Mouse (Mus musculus) gastrocnemius, postnatal 10 days (tissue): ENCODE data around the gene Cmtm1. TPM values are rescaled to one million over a fixed set of nuclear protein-coding genes. Genes with fewer than 3 reads are reported as not detected.
"Not testable (repeated sequence)": the region's sequence is repeated elsewhere in the genome, so short reads cannot be mapped to it uniquely, and the experiment has no call there.

ENCODE experiments used
- DNase-seq: peaks from one replicate; pipeline ENCODE4 v3.0.0; 2021; ENCODE audit warnings: mixed read lengths
- total RNA-seq, 2 experiments: library from RNA; stranded (reverse); gene quantifications; 2 replicates each; pipeline ENCODE4 v1.2.3; 2021

Gene Cmtm1
- total RNA-seq, 2 experiments from 2014 or later = not detected

DNA sequence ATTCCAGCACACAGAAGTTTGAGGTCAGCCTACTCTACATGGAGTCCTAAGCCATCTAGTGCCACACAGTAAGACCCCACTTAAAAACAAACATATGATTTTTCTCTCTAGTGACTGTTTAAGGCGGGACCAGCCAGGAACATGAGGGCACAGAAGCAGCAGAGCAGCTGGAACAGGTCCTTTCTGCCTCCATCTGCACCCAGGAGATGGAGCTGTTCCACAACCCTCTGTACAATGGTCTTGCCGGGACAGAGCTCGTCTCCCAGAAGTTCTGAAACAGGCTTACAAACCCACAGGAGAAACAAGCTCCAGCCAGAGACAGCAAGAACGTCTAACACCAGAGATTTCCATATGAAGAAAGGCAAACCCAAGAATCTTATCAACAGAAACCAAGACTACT lies 3.4 kb upstream of the Cmtm1 start:
- no peak for DNase-seq

DNA sequence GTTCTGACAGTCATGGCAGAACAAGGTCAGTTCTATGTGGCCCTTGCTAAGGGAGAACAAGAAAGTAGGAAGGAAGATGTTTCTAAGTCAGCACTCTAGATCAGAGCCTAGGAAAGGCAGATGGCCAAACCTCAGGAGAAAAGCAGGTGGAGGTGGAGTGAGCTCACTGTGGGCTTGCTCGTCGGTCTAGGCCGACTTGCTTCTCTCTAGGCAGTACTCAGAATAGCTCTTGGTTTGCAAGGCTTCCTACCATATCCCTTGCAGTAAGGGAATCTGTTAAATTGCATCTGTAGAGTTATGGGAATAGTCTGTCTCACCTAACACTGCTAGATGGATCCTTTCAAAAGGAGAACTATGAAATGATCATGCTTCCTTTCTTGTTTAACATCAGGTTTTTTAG lies 2.1 kb upstream of the Cmtm1 start:
- DNase-seq = not testable (repeated sequence)

- DNase-seq = not testable (repeated sequence)
These were observed 1.6 kb downstream of the Cmtm1 start for GRCm38 (mm10) chr8:104308341-104308740.

- no peak for DNase-seq
These were observed 5.0 kb downstream of the Cmtm1 start for GRCm38 (mm10) chr8:104304962-104305361.

DNA sequence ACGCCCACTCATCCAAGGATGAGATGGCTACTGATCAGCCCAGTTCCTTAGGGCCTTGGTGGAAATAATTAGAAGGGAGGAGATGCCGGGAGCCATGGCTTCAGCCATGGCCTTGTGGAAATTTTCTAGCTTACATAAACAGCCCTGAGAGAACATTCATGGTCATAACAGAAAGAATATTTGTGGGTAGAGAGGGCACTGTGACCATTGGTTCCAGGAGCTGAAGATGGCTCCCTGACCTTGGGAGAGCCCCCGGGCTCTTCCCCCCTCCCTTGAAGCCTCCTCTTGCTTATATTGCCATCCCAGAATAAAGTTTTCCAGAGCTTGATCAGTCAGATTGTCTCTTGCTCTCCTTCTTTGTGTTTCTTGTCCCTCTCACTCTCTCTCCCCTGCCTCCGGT lies 7.4 kb downstream of the Cmtm1 start:
- not testable (repeated sequence) for DNase-seq

DNA sequence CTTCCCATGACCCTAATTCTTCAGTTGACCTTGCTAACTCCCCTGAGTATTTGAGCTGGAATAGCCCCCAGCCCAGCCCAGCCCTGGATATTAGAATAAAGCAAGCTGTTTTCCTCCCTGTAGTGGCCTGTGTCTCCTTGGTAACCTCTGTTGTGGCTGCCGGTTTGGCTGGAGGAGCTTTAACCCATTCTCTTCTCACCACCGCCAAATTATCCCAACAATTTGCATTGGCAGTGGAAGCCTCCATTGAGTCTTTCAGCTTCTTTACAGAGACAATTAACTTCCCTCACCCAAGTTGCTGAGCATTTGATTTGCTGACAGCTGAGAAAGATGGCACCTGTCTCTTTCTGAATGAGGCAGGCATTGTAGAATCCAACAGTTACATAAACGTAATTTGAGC lies 8.4 kb downstream of the Cmtm1 start:
- not testable (repeated sequence) for DNase-seq

DNA sequence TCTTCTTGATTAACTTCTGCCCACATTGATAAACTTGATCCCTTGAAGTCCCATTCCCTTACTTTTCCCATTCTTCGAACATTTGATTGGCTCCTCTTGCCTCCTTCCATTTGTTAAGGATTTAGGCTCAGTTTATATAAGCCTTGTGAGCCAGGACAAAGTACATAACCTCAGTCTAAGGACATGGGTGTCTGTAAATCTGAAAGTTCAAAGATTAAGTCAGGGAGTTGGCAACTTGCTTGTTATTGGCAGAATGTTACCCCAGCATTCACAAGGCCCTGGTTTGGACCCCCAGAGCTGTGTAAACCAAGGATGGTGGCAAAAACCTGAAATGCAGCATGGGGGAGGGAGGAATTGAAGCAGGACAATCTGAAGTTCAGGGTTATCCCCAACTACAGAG lies 15.5 kb downstream of the Cmtm1 start:
- no peak for DNase-seq

GRCm38 (mm10) chr8:104293081-104293480 lies 16.9 kb downstream of the Cmtm1 start, which contains the start of gene Cmtm2a:
Gene Cmtm2a, minus strand, starts transcription at chr8:104293181.
- not testable (repeated sequence) for DNase-seq

GRCm38 (mm10) chr8:104268937-104269440 lies 41.0 kb downstream of the Cmtm1 start:
- no peak for DNase-seq

DNA sequence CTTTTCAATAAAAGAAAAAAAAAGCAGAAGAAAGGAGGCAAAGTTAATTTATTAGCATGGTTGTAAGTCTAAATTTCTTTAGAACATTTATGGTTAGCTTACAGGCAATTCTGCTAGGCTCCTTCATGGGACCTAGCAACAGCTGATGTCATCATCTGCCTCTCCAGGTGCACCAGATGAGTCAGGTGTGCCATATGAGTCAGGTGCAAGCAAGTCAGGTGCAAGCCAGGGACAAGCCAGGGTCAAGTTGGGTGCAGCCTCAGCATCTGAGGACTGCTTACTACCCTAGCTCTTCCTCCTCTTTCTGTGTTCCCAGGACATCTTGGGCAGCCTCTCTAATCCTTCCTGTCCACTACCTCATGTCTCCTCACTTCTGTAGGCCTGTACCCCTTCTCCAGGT lies 41.6 kb downstream of the Cmtm1 start:
- DNase-seq = no peak

DNA sequence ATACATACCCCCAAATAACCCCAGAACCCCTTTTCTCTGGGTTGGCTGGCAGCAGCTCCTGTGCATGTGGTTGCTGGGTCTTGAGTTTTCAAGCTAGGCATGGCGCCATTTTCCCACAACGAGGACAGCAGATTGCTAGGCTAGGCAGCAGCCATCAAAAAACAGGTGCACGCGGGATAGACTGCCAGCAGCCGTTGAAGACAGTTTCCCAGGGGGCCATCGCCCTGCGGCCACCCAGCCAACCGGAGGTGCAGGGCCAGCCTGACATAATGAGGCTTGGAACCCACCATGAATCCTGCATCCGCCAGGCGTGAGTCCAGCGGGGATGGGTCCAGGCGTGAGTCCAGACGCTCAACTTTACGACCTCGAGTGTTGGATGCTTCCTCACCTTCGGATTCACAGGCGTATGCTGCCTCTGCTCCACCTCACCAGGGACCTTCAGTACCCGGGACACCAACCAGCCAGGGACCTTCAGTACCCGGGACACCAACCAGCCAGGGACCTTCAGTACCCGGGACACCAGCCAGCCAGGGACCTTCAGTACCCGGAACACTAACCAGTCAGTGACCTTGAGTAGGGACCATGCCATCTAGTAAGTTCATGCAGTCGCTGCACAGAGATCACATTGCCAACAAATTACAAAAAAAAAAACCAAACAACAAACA lies 45.5 kb downstream of the Cmtm1 start:
- not testable (repeated sequence) for DNase-seq

DNA sequence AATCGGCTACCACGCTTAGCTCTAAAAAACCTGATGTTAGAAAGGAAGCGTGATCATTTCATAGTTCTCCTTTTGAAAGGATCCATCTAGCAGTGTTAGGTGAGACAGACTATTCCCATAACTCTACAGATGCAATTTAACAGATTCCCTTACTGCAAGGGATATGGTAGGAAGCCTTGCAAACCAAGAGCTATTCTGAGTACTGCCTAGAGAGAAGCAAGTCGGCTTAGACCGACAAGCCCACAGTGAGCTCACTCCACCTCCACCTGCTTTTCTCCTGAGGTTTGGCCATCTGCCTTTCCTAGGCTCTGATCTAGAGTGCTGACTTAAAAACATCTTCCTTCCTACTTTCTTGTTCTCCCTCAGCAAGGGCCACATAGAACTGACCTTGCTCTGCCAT lies 48.1 kb downstream of the Cmtm1 start:
- not testable (repeated sequence) for DNase-seq

GRCm38 (mm10) chr8:104253016-104253415 lies 56.9 kb downstream of the Cmtm1 start:
- no peak for DNase-seq

DNA sequence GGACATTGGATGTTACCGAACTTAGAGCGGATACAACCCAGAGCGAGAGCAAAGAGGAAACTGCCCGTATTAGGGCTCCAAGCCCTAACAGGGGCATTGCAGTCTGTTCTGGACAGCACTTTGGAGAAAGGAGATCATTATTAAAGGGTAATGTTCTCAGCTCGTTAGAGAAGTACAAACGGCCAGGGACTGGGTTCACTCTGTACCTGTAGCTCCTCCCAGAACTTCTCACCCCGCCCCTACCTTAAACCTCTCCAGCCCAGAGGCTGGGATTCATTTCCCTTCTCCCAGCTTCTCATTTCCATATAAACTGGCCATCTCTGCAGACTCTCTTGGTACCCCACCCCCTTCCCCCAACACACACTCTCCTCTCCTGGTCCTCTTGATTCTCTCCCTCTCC lies 58.5 kb downstream of the Cmtm1 start:
- no peak for DNase-seq

DNA sequence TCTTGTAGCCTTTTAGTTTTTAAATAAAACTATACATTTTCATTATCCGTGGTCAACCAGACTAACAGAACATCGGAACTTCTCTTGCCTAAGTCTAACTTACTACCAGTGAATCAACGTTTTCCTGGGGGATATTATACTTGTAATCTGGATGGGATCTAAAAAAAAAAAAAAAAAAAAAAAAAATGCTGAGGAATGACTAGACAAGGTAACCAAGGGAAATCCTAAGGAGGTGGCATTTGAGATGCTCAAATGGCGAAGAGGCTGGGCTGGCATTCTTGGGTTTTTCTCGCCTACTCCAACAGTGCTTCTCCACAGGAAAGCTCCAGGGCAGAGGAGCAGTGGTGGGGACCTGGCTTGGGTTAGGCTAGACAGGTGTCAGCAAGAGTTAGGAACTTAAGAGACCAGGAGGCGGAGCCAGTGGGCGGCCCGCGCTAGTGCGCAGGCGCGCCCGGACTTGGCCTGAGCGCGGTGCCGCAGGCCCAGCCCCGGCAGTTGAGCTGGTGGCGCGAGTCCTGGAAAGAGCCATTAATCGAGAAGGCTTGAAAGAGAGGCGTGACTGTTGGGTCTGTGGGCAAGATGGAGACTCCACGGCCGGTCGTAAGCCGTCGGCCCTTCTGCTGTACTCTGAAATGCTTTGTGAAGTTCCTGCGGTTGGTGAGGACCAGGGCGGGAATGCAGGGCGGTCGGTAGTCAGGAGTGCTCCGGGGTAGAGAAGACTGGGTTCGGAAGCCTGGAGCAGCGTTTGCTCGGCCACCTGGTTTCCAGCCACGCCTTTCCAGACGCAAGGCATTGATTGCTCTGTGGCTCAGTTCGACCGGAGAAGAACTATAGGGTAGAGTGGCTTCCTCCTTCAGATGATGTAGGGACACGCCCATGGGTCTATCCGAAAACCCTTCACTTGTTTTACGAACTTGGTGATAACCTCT lies 59.2 kb downstream of the Cmtm1 start, which contains the start of gene Cklf:
Cklf (plus strand) TSS at position 423 of the 929 bp plus-strand sequence.
- peak; percentile 87 for DNase-seq

DNA sequence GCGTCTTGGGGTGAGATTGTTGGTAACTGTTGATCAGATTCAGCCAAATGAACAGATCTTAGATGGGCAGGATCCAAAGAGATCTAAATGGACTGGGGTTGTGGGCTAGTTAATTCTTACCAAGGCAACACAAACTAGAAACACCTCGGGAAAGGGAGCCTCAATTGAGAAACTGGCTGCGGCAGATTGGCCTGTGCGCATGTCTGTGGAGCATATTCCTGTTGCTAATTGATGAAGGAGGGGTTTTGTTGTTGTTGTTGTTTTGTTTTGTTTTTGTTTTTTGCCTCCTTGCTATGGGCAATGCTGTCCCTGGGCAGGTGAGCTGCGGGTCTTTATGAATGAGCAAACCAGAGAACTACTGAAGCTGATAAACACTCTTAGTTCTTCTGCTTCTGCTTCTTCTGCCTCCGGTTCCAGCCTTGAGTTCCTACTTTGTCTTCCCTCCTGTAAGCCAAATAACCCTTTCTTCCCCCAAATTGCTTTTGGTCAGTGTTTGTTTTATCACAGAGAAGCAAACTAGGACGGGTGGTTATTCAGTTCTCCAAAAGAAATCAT lies 60.4 kb downstream of the Cmtm1 start:
- DNase-seq = no peak

GRCm38 (mm10) chr8:104248276-104248675 lies 61.7 kb downstream of the Cmtm1 start, which contains the start of gene Tk2:
Gene Tk2, minus strand, starts transcription at chr8:104248558.
- DNase-seq = peak; percentile 80

GRCm38 (mm10) chr8:104247908-104248275 lies 62.1 kb downstream of the Cmtm1 start:
- no peak for DNase-seq

- DNase-seq = no peak
These were observed 62.7 kb downstream of the Cmtm1 start for GRCm38 (mm10) chr8:104247054-104247907.

DNA sequence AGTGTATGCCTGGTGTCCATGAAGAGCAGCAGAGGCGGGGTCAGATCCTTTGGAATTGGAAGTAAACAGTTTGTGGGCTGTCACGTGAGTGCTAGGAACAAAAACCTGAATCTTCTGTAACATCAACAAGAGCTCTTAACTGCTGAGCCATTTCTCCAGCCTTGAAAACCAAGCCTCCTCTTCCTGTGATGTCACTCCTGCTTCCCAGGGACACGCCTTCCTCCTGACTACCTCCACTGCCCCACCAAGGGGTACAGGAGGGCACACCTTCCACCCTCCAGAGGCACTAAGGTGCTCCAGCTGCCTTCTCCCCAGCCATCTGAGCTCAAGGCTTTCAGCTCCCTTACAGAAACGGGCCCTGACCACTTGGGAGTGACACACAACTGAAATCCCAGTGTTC lies 63.3 kb downstream of the Cmtm1 start:
- no peak for DNase-seq
